Mouse (Mus musculus) liver, adult 2 months (tissue): ENCODE results near the gene Traf6.

Experiments
- CTCF ChIP-seq: fragments of 200-500 bp; IDR thresholded peaks from 2 replicates; pipeline ENCODE4 v1.5.1; 2011; ENCODE audit warnings: low read depth, low read length, control low read depth
- POLR2A ChIP-seq: fragments of 200-500 bp; IDR thresholded peaks from 2 replicates; pipeline ENCODE4 v1.6.1; 2011; ENCODE audit warnings: low read length, control low read depth; ENCODE audit not compliant: insufficient read depth; ENCODE audit errors: extremely low read depth

GRCm38 (mm10) chr2:101722370-101723332 lies 44.4 kb downstream of the Traf6 start:
- TF ChIP-seq POLR2A (no peak), CTCF (no peak)
